Mouse (Mus musculus) adrenal gland (tissue): ENCODE measurements around the gene Kazn.

Experiments
- intact Hi-C: fragments of 180-260 bp; cut with DNase I; formaldehyde crosslinking; loops from one replicate; pipeline ENCODE4 v1.15.1; 2025

Kazn gene

DNA sequence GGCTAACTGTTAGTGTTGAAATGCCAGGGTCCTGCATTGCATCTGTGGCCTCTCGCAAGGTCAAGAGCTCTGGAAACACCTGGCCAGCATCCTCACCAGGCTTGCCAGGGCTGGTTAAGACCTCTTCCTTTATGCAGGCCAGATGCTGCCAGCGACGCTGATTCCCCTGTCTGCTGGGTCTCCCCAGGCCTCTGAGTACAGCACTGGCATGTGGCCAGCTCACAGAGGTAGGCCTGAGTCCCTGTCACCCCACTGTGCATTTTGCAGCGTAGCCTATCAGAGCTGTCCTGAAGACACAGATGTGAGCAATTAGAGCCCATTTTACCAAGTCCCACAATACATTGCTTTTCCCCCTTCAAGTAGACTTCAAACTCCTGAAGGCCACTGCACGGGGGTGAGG, 109.0 kb downstream of the Kazn start:
- intact Hi-C loops: loop anchor here (10.0 kb wide), 1 partner anchor 865 kb away; no protein-coding TSS in a partner anchor

- intact Hi-C loops: no loop called here
These were observed 111.9 kb downstream of the Kazn start for GRCm38 (mm10) chr4:142127275-142127788.

GRCm38 (mm10) chr4:142126641-142127274, 112.4 kb downstream of the Kazn start:
- intact Hi-C loops: no loop called here

GRCm38 (mm10) chr4:142121164-142121563, 118.0 kb downstream of the Kazn start:
- intact Hi-C loops: no loop called here

DNA sequence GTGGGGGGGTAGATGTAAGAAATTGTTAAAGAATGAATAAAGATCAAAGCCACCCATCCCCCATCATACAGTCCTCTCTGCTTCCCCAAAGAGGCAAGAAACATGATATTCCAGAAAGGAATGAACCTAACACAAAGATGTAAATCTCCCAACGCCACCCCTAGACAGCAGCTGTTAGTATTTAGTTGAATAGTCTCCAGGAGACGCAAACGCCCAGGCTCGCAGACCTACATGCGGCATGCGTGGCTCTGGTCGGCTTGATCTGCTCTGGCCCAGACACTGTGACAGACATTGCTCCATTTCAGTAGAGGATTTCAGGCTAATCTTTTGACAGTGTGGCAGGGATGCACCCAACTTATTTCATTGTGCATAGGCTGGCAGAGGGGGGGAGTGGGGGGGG, 120.7 kb downstream of the Kazn start:
- intact Hi-C loops: no loop called here

GRCm38 (mm10) chr4:142117993-142118392, 121.2 kb downstream of the Kazn start:
- intact Hi-C loops: no loop called here

DNA sequence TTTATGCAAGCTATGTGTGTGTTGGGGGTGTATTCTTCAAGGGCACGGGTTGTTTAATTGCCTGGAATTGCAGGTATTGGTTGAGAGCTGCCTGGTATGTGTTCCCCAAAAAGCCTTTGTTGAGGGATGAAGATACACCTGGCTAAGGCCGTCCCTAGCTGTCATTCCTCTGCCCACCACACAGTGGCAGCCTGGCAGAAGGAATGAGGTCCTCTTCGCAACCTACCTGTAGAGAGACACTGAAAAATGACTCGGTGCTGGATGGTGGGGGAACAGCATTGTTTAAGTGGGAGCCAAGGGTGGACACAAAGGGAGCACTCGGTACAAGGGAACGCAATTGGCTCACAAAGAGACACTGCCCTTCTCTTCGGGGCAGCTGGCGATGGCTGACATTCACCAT, 125.9 kb downstream of the Kazn start:
- intact Hi-C loops: loop anchor here (5.0 kb wide), 1 partner anchor 34 kb away; no protein-coding TSS in a partner anchor

DNA sequence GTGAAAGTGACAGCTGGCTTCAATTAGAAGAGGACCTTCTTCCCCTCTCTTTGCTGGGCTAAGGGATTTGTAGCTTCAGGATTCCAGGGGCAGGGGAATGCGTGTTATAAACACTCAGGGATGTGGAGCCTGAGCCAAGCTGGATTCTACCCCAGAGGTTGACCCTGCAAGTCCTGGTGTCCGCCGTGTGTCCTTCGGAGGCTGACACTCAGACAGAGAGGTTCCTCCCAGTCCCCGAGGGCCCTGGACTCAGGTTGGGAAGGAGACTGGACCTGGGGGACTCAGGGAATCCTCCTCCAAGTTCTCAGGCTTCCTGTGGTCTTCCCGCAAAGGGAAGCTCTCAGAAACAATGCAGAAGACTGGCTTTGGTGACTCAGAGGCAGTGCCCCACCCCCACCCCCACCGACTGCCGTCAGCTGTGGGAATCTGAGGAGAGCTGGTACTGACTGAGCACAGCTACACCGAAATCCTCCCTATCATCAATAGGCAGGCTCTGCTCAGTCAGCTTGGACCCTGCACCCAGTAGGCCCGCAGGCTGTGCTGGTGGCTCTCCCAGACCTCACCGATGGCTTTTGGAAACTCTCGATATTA, 136.0 kb downstream of the Kazn start:
- intact Hi-C loops: no loop called here

DNA sequence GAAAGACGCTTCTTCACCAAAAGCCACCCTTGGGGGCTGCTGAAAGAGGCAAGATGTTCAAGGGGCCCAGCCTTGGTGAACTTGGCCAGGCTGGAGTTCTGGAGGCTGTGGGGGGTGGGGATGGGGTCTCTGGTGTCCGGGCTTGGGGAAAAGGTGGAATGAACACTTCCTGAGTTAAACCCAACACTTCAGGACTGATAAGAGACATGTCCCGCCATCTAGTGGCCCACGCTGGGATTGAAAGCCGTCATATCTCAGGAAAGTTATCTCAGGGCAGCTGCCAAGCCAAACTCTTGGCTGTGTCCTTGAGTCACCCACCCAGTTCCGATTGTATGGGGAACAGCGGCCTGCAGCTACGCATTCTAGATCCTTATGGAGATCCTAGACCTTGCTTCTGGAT, 140.9 kb downstream of the Kazn start:
- intact Hi-C loops: loop anchor here (1.0 kb wide), 1 partner anchor 93 kb away; no protein-coding TSS in a partner anchor

DNA sequence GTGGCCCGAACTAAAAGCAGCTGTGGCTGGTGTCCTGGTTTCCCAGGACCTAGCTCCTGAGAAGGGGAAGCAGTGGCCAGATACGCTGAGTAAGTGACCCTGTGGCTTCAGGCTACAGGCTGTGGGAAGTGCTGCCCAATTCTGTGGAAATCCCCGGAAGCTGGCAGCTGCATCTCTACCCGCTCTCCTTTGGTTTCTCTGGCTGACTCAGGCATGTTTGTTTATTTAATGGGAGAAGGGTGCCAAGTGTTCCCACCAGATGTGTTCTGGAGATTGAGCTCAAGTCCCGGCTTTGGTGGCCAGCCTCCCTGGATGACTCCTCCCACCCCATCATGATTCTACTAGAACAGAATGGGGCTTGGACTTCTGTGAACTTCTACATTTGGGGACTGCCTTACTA, 141.3 kb downstream of the Kazn start:
- intact Hi-C loops: loop anchor here (1.0 kb wide), 1 partner anchor 93 kb away; no protein-coding TSS in a partner anchor

GRCm38 (mm10) chr4:142095513-142096241, 143.5 kb downstream of the Kazn start:
- intact Hi-C loops: no loop called here

- intact Hi-C loops: no loop called here
These were observed 144.8 kb downstream of the Kazn start for GRCm38 (mm10) chr4:142094386-142094785.

GRCm38 (mm10) chr4:142091100-142091499, 148.1 kb downstream of the Kazn start:
- intact Hi-C loops: no loop called here

DNA sequence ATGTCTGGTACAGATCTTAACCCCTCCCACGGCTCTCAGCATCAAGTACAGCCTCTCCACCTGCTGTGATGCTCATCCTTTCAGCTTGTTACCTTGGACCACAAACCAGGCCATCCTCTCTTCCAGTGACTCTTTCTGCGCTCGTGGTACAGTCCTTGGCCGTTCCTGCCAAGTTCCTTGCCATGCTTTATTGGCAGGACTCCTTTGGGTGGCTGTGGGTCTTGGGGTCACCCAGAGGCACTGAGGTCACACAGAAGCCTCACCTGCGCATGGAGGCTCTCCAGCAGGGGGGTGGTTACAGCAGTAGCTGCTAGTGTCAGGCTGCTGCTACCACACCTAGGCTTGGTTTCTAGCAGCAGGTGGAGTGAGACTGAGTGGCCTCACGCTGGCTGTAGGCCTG, 149.2 kb downstream of the Kazn start:
- intact Hi-C loops: no loop called here

GRCm38 (mm10) chr4:142088836-142089235, 150.4 kb downstream of the Kazn start:
- intact Hi-C loops: no loop called here

- intact Hi-C loops: no loop called here
These were observed 150.8 kb downstream of the Kazn start for GRCm38 (mm10) chr4:142088409-142088808.

DNA sequence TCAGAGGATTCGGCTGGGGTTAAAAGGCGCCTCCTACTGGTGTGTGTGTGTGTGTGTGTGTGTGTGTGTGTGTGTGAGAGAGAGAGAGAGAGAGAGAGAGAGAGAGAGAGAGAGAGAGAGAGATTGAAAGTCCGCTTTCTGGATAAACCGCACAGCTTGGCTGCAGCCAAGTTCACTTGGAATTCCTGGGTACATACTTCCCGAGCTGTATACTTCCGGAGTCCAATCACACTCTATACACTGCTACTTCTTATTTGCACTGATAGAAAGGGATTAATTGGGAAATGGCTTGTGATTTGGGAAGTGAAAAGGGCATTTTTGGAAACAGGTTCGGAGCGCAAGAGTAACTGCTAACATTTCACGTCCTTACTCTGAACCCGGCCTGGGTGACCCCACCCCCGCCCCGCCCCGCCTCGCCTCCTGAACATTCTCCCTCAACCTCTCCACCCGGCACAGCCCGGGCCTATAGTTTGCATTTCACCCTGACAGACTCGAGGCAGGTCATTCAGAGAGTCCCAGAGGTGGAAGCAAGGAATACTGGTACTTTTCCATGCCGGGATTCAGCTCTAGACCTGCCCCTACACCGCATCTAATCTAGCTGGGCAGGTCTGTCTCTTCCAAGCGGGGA, 154.2 kb downstream of the Kazn start:
- intact Hi-C loops: no loop called here

DNA sequence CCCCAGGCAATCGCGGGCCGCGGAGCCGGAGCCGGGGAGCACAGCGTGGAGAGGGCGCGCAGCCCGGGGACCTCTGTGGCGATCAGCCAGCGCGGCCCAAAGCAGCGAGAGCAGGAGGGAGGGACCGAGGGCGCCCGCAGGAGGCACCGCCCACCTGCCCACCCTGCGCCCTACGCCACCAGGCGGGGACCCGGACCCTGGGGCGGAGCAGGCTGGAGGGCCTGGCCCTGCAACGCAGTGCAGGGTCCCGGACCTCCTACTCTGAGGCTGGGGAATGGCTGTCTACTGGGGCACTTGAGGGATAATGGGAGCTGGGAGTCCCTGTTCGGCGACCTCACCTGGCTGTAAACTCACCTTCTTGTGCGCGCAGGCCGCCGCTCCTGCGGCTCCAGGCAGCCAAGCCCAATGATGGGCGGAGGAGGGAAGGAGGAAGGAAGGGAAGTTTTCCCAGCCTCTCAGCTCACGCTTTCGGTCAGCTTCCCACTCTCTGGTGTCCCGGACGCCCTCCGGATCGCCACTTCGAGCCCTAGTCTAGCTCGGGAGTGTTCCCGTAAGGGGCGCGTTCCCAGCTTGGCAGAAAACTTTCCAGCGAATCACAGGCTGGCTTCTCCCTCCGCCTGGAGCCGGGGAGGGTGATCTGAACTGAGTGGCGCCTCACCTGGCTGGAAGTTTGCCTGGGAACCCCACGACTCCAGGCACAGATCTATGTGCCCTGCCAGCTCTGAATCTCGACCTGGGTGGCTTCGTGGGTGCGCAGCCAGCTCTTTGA, 154.9 kb downstream of the Kazn start, which contains the start of gene Tmem51:
Gene Tmem51 (minus strand): TSS at position 174 of the 769 bp plus-strand sequence.
- intact Hi-C loops: no loop called here

- intact Hi-C loops: no loop called here
These were observed 155.5 kb downstream of the Kazn start for GRCm38 (mm10) chr4:142083762-142084130.

DNA sequence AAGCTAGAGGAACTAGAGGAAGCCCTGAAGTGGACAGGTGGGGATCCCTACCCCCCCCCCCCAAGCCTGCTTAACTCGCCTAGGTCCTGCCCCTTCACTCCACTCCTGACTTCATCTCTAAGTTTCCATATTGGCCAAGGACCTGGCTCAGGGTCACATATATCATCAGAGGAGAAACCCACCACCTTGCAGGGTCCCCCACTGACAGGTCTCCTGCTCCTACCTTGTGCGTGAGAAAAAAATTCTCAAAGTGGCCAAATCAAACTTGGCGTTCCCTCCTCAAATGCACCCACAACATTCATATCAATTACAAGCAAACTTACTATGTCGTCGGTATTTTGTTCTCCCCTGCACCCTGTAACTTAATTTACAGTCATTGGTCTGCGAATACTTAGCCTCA, 156.0 kb downstream of the Kazn start:
- intact Hi-C loops: no loop called here

DNA sequence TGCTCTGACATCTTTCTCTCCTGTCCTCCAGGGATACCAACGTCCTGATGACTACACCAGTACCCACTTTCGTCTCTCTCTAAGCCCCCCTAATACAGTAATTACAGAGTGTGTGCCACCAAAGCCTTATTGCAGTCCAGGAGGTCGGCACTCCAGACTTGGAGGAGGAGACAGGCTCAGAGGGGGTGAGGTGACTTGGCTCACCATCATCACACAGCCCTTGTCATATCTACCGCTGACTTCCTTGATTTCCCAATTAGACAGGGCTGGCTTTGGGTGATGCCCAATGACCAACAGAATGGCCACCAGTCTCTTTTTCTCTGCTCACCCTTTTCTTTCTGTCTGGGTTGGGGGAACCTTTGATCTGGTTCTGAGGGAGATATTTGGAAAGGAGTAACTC, 156.5 kb downstream of the Kazn start:
- intact Hi-C loops: no loop called here
